Mouse (Mus musculus) thymus, adult 2 months (tissue): ENCODE results near the gene Frmpd4. TPM values are rescaled to one million over a fixed set of nuclear protein-coding genes. Genes with fewer than 3 reads are reported as not detected.

ENCODE experiments used
- DNase-seq: peaks from one replicate; pipeline ENCODE4 v3.0.0; 2021
- H3K27ac ChIP-seq: fragments of 200-500 bp; 2 replicates; pipeline ENCODE4 v1.5.1; 2012; ENCODE audit warnings: low read length, control low read depth; ENCODE audit not compliant: control insufficient read depth, insufficient read depth
- H3K27me3 ChIP-seq: fragments of 200-500 bp; 2 replicates; pipeline ENCODE4 v1.6.1; 2012; ENCODE audit warnings: mild to moderate bottlenecking, low read length, moderate library complexity, mixed read lengths; ENCODE audit not compliant: control insufficient read depth, insufficient read depth
- H3K36me3 ChIP-seq: fragments of 200-500 bp; 2 replicates; pipeline ENCODE4 v1.6.1; 2012; ENCODE audit warnings: mild to moderate bottlenecking, low read length, moderate library complexity; ENCODE audit not compliant: control insufficient read depth, insufficient read depth
- H3K4me1 ChIP-seq: fragments of 200-500 bp; replicated peaks from 2 replicates; pipeline ENCODE4 v1.6.1; 2012; ENCODE audit warnings: low read length; ENCODE audit not compliant: control insufficient read depth, insufficient read depth
- H3K4me3 ChIP-seq: fragments of 200-500 bp; 2 replicates; pipeline ENCODE4 v1.5.1; 2012; ENCODE audit warnings: mild to moderate bottlenecking, low read length, control low read depth, moderate library complexity; ENCODE audit not compliant: control insufficient read depth, insufficient read depth
- CTCF ChIP-seq: fragments of 200-500 bp; IDR thresholded peaks from 2 replicates; pipeline ENCODE4 v1.5.1; 2012; ENCODE audit warnings: mild to moderate bottlenecking, control low read depth, low read length, moderate library complexity, borderline replicate concordance; ENCODE audit not compliant: control insufficient read depth, poor library complexity, insufficient read depth; ENCODE audit errors: extremely low read depth
- POLR2A ChIP-seq: fragments of 200-500 bp; IDR thresholded peaks from 2 replicates; pipeline ENCODE4 v1.6.1; 2012; ENCODE audit warnings: mild to moderate bottlenecking, low read length, control low read depth, moderate library complexity; ENCODE audit not compliant: control insufficient read depth, poor library complexity, insufficient read depth; ENCODE audit errors: extremely low read depth
- WGBS: fragments of 180-500 bp; shearing (Covaris S2); methylation state at CpG from one replicate; pipeline ENCODE4 v1.1.7; 2018; 5-methylcytosine and 5-hydroxymethylcytosine counted together
- polyA plus RNA-seq: library from polyadenylated mRNA; depleted of rRNA; stranded (reverse); fragments of >200 nt; gene quantifications from 2 replicates; pipeline ENCODE4 v1.2.3, GENCODE M21; 2012

Frmpd4 gene
- polyA plus RNA-seq, 1 experiment = 0.03 TPM

GRCm38 (mm10) chrX:167832543-167832942, 744.5 kb downstream of the Frmpd4 start:
- Histone ChIP-seq H3K4me3 (no peak overlapping the region), H3K27ac (no peak overlapping the region), H3K27me3 (no peaks in the 10 kb centered on the region), H3K4me1 (no peaks in the 10 kb centered on the region), H3K36me3 (no peaks in the 10 kb centered on the region)
- 91% methylated on average over 2 of the region's 2 CpGs for WGBS
- TF ChIP-seq CTCF (no peak), POLR2A (no peak)
- DNase-seq = no peak

- no peak for DNase-seq
- no peaks in the 10 kb centered on the region for H3K4me1 ChIP-seq
- H3K4me3 ChIP-seq = no peak overlapping the region
- H3K27me3 ChIP-seq = no peaks in the 10 kb centered on the region
- TF ChIP-seq CTCF (no peak), POLR2A (no peak)
- H3K36me3 ChIP-seq = no peaks in the 10 kb centered on the region
- no peak overlapping the region for H3K27ac ChIP-seq
Observed at GRCm38 (mm10) chrX:167828456-167828855, 748.6 kb downstream of the Frmpd4 start.

GRCm38 (mm10) chrX:167817363-167817762, 759.7 kb downstream of the Frmpd4 start:
- no peaks in the 10 kb centered on the region for H3K27me3 ChIP-seq
- peak; percentile 43 for DNase-seq
- H3K36me3 ChIP-seq = no peaks in the 10 kb centered on the region
- no peak overlapping the region for H3K27ac ChIP-seq
- 53% methylated on average over 4 of the region's 4 CpGs for whole genome bisulfite sequencing
- H3K4me3 ChIP-seq = no peak overlapping the region
- no peaks in the 10 kb centered on the region for H3K4me1 ChIP-seq
- TF ChIP-seq POLR2A (no peak), CTCF (no peak)

GRCm38 (mm10) chrX:167810120-167810519, 766.9 kb downstream of the Frmpd4 start:
- 91% methylated on average over 2 of the region's 2 CpGs for WGBS
- H3K4me1 ChIP-seq = no peaks in the 10 kb centered on the region
- TF ChIP-seq CTCF (no peak), POLR2A (no peak)
- DNase-seq = no peak
- no peaks in the 10 kb centered on the region for H3K36me3 ChIP-seq
- H3K4me3 ChIP-seq = no peak overlapping the region
- H3K27ac ChIP-seq = no peak overlapping the region
- H3K27me3 ChIP-seq = no peaks in the 10 kb centered on the region

GRCm38 (mm10) chrX:167808572-167808971, 768.5 kb downstream of the Frmpd4 start:
- Histone ChIP-seq H3K4me1 (no peaks in the 10 kb centered on the region), H3K4me3 (no peak overlapping the region), H3K36me3 (no peaks in the 10 kb centered on the region), H3K27me3 (no peaks in the 10 kb centered on the region), H3K27ac (no peak overlapping the region)
- no peak for DNase-seq
- WGBS = 96% methylated on average over 5 of the region's 5 CpGs
- TF ChIP-seq POLR2A (no peak), CTCF (no peak)

- no peak overlapping the region for H3K27ac ChIP-seq
- H3K4me1 ChIP-seq = no peaks in the 10 kb centered on the region
- no peaks in the 10 kb centered on the region for H3K27me3 ChIP-seq
- H3K4me3 ChIP-seq = no peak overlapping the region
- WGBS = 18% methylated on average over 2 of the region's 2 CpGs
- H3K36me3 ChIP-seq = no peaks in the 10 kb centered on the region
- DNase-seq = no peak
- no peak for TF ChIP-seq POLR2A
- TF ChIP-seq CTCF = no peak
Observed at GRCm38 (mm10) chrX:167788737-167789136, 788.3 kb downstream of the Frmpd4 start.

- Histone ChIP-seq H3K4me1 (no peaks in the 10 kb centered on the region), H3K36me3 (no peaks in the 10 kb centered on the region), H3K4me3 (no peak overlapping the region), H3K27me3 (no peaks in the 10 kb centered on the region), H3K27ac (no peak overlapping the region)
- no peak for DNase-seq
- TF ChIP-seq POLR2A (no peak), CTCF (no peak)
Observed at GRCm38 (mm10) chrX:167783526-167783925, 793.5 kb downstream of the Frmpd4 start.
